Mouse (Mus musculus) heart, postnatal 4 days (tissue): ENCODE data around the gene 7420426K07Rik. TPM values are rescaled to one million over a fixed set of nuclear protein-coding genes. Genes with fewer than 3 reads are reported as not detected.

Experiments
- DNase-seq: peaks from one replicate; pipeline ENCODE4 v3.0.0; 2021
- total RNA-seq, 2 experiments: library from RNA; stranded (reverse); gene quantifications; 2 replicates each; pipeline ENCODE4 v1.2.3; 2021

The 7420426K07Rik gene
- total RNA-seq = not detected

DNA sequence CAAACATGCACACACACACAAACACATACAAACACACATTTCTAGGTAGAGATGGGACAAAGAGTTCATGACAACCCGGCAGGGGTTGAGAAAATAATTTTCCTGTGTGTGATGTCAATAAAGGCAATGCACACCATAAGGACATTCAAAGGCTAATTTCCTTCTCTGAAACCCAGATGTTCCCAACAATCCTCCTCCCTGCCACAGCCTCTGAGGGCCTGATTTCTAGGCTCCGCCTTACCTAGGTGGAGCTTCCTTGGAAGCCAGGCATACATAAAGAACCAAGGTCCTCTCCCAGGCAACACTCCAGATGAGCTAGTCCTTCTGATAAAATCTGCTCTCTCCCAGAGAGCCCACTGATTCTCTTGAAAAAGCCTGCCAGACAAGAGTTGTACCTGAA lies at the start of gene 7420426K07Rik:
Gene 7420426K07Rik, plus strand, starts transcription at position 301 of the 400 bp plus-strand sequence.
- no peak for DNase-seq

DNA sequence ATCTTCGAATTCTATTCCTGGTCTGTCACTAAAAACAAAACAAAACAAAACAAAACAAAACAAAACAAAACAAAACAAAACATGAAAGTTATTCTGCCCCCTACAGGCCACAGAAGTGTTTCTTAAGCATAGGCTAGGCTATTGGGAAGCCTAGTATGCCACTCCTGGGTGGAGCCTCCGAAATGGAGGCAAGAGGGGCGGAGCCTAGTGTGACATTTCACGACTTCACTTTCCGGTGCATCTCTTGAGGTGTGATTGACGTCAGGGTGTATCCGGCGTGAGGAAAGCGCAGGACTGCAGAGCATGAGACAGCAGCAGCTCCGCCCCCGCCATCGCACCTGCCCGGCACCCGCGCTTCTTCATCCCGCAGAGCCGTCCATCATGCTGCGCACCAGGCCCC lies 46.7 kb upstream of the 7420426K07Rik start, which contains the start of gene Prr23a2:
Gene Prr23a2, plus strand, starts transcription at position 285 of the 400 bp plus-strand sequence.
- DNase-seq = no peak

DNA sequence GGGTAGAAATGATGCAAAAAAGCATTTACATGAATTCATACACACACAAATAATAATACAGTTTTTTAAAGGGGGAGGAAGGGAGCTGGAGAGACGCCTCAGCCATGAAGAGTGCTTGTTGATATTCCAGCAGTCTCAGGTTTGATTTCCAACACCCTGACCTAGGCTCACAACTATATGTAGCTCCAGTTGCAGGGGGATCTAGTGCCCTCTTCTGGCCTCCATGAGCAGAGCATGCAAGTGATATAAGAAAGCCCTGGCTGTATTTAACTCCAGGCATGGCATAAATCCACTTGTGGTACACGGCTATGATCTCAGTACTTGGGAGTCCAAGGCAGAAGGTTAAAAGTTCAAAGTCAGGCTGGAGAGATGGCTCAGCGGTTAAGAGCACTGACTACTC lies 39.5 kb upstream of the 7420426K07Rik start:
- no peak for DNase-seq

DNA sequence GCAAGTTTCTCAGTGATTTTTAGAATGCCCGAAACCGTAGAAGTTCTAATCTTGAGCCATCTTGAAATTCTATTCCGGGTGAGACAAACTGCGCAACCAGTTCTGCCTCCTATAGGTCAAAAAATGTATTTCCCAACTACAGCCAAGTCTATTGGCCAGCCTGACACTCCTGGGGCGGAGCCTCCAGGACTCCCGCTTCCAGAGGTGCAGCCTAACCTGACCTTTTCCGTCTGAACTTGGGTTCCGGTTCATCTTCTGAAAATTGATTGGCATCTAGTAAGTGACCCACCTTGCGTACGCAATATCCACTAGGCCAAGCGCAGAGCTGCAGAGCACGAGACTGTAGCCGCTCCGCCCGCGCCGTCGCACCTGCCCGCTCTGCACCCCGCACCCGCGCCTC lies 38.3 kb upstream of the 7420426K07Rik start, which contains the start of gene Prr23a3:
Gene Prr23a3, plus strand, starts transcription at position 197 of the 400 bp plus-strand sequence.
- no peak for DNase-seq

DNA sequence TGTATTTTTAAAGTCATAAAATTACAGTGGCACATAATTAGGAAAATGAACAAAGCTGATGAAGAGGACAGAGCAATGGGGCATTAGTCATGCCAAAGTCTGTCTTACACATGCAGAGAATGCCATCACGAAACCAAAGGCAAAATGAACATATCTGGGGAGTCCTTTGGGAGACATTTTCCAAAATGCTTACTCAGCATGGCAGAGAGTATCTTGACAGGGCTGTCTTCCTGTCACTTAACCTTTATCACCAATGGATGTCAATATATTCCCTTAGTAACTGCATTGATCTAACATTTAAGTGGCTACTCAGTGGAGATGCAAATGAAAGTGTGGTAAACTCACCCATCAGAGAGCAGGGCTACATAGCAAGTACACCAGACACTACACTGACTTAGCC lies 1.4 kb upstream of the 7420426K07Rik start:
- DNase-seq = no peak

DNA sequence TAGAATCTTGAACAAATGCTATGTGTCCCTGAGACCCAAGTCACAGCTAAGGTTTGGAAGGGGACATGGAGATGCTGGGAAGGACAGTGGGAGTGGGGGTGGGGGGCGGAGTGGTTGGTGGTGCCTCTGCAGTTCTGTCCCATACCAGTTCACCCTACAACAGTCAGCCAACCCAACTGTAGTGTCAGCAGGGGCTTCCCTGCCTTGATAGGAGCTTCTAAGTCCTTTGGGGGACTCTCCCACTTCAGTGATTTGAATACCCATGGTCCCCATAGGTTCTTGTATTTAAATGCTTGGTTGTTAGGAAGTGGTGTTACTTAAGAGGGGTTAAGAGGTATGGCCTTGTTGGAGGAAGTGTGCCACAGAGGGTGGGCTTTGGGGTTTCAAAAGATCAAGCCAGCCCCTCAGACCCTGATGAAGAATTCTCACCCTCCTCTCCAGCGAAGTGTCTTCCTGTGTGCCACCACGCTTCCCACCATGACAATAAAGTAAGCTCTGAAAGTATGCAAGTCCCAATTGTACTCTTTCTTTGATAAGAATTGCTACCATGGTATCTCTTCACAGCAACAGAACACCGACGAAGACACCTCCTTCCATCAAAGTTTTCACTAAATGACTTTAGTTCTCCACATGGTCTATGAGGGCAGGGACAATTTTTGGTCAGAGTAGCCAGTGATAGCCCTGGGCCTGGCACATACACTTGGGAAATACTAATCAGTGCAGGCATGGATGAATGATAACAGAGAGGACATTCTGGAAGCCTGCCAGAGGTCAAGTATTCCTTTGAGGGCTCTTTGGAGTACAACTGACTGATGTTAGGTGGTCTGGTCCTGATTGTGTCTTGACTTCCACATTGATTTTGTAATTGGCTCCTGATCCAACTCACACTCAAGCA lies 18.0 kb downstream of the 7420426K07Rik start:
- no peak for DNase-seq

DNA sequence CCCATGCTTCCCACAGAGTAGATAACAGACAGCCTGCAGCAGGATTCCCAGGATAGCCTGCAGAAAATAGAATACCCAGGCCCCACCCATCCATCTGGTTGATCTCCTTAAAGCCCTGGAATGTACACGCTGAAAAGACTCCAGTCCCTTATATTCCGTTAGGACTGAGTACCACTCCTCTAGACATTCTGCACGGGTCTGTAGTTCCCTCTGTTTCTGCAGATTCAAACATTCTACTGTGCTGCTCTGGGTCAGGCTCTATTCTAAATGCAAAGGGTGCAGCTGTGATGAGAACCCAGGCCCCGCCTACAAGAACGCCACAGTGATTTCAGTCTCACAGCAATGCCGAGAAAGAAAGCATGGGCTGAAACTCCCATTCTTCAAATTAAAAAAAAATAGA lies 20.2 kb downstream of the 7420426K07Rik start:
- no peak for DNase-seq

DNA sequence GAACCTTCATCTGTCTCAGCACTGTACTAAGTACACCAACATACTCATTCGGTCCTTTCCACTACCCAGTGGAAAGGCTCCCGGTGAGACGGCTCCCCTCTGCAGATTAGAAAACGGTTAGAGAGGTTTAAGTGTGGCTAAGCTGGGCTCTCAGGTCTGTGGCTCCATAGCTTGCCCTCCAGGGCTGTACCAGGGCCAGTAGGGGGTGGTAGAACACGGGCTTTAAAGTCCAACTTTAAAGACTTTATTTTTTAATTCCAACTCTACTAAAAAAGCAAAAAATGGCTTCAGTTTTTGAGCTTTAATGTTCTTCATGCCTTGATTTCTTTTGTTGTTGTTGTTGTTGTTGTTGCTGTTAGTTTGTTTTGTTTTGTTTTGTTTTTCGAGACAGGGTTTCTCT lies 21.3 kb downstream of the 7420426K07Rik start:
- DNase-seq = no peak

DNA sequence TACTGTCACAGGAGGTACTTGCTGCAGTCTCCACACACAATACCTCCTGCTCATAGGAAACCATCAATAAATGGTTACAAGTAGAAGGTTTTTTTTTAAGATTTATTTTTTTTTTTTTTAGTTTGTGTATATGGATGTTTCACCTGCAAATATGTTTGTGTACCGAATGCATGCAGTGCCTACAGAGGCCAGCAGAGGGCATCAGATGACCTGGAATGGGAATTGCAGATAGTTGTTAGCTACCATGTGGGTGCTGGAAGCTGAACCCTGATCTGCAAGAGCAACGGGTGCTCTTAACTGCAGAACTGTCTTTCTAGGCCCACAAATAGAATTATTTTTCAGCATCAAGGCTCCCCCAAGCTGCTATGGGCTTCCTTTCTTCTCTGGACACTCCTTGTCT lies 26.6 kb downstream of the 7420426K07Rik start:
- no peak for DNase-seq

DNA sequence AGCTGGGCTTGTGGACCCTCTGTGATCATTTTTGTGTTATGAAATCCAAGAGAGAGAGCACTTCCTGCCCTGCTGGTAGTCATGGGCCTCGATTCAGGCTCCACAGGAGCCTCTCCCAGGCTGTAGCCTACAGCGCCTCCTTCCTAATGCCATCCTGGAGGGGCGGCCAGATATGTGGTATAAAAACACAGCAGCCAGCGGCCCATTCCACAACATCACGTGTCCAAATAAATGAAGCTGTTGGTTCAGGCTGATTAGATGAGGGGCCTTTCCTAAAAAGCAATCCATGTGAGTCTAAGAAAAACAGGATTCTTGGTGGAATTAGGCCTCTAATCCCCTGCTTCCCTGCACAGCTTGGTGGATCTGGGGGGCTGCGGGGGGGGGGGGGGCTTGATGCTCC lies 30.0 kb downstream of the 7420426K07Rik start:
- no peak for DNase-seq

DNA sequence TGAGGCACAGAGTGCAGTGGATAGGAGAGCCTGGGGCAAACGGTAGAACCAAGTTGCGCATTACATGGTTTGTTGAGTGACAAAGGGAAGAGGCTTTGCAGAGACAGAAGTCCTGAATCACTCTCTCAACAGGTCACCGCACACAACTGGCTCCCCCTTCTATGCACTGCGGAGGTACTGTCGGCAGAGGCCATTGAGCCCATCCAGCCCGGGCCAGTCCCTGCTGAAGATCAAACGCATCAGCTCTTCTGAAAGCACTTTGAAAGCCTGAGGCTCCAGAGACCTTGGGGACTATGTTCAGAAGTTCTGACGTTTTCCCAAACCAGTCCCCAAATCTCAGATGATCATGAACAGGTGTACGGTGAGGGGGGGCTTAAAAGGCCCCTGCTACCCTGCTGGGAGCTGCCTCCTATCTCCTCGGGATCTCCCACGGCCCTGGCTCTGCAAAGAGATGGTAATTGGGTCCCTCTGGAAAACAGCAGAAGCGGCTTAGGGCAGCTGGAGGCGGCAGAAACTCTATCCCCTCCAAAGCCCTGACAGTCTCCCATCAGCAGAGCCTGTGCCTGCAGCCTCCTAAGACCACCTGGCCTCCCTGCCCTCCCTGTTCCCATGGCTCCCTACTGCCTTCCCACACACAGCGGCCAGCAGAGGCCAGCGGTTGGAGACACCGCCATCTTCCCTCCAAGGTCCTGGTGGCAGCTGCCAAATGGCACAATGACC lies 32.4 kb downstream of the 7420426K07Rik start:
- DNase-seq = no peak

DNA sequence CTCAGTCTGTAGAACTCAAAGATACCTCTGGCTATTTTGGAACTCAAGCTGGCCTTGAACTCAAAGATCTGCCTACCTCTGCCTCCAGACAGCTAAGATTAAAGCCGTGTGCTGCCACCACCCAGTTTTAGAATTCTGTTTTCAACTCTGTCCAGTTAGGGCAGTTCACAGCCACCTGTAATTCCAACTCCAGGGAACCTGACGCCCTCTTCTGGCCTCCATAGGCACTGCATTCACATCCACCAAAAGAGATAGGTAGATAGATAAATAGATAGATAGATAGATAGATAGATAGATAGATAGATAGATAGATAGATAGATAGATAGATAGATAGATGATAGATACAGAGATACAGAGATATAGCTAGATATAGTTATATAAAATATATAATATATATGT lies 36.4 kb downstream of the 7420426K07Rik start:
- no peak for DNase-seq

DNA sequence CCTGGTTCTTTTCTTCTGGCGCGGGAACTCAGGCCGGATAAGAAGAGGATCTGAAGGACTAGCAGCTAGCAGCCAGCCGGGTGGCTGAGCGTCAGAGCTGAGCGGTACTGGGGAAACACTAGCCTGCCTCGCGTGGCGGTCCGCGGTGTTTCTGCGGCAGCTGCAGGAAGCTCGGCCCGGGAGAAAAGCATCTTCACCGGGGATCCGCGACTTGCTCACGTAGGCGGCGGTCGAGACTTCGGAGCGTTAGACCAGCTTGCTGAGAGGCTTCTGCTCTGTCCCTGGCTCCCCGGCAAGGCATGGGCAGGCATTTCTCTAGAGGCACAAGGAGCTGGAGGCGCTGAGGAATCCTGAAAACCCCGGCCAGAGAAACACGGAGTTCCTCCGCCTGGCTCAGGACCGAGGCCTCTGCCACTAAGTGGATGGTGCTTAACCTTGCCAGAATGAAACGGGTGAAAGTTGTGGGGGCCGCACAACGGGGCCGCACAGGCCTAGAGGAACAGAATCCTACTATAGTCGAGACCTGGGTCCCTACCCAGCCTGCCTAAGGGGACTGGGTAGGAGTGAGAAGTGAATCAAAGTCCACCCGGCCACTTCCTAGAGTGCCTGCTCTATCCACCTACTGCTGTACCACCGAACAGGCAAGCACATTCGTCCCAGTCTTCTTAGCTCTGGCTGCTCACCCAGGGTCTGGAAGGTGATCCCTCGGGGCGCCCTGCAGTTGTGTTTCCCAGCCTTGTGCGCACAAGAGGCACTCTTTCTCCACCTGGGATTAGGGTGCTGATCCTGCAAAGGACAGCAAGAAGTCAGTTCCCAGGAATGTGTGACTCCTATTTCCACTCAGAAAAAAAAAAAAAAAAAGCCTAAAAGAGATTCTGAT lies 49.5 kb downstream of the 7420426K07Rik start:
- peak; percentile 28 for DNase-seq

DNA sequence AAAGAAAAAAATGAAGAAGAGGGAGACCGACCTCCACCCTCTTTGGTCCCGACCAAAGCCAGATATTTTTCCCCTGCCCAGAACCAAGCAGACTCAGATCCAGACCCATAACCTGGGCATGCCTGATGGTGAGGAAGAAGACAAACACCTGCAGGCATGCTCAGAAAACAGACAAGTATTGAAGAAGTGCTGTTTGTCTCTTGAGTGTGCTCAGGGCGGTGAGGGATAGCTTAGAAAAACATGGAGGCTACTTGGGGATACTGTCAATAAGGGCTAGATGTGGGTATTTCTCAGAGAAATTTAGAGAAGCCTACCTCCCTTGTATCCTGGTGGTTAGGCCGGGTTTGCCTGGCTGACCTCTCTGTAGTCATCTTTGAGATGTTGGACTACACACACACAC lies 50.4 kb downstream of the 7420426K07Rik start:
- no peak for DNase-seq

DNA sequence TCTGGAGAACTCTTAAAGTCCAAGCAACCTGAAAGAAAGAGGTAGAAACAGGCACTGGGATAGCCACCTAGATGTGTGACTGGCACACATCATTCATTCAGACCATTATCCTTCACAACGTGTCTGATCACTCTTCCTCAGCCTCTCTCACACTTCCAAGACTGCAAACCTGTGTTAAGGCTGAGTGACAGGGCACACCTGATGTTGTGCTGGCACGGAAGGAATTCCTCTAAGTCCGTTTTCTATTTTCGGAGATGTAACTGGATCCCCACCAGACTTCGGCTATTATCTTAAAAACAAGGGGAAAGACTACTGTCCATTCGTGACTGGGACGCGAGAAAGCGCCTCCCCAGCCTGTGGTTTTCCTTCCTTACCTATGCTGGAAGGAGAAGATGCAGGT lies 50.9 kb downstream of the 7420426K07Rik start:
- DNase-seq = no peak

Other genes with a start within 250 kb of the 7420426K07Rik start
- gene Prr23a1, start 60.6 kb upstream of the 7420426K07Rik start, total RNA-seq = not detected
- not detected for gene Prr23a2, start 46.6 kb upstream of the 7420426K07Rik start, total RNA-seq
- not detected for gene Prr23a3, start 38.4 kb upstream of the 7420426K07Rik start, total RNA-seq
- gene Foxl2, start 52.2 kb downstream of the 7420426K07Rik start, total RNA-seq = not detected
- gene Faim, start 83.3 kb downstream of the 7420426K07Rik start, total RNA-seq = 10 to 100 TPM; 12.5 to 14.2 TPM
- gene Gm1123, start 132.6 kb downstream of the 7420426K07Rik start, total RNA-seq = not detected
- gene Pik3cb, start 237.5 kb downstream of the 7420426K07Rik start, total RNA-seq = 10 to 100 TPM; 11.0 to 11.6 TPM